In the genomic region with DNA sequence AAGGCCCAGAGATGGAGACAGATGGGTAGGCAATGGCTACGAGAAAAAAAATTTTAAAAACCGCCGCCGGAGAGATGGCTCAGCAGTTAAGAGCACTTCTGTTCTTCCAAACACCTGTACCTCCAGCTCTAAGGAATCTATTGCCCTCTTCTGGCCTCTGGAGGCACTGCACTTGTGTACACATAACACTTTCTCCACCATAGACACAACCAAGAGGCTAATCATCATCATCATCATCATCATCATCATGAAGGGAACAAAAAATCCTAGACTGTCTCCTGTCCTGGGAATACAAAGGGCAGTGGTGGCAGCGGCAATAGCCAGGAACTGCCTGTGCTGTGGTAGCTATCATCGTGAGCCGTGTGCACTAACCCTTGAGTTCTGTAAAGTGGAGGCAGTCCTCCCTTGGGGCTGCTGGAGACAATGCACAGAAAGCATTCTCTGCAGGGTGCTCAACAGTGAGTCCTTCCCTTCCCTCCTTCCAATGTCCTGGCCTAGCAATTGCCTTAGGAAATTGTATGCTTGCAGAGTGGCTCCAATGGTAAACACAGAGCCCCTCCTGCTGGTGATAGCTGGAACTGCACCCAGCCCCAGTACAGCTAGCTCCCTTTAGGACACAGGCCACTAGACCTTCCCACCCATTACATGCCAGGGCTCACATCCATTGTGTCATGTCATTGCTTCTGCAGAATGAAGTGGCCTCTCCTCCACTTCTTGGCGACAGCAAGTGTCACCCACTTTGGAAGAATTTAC, we compare ENCODE assay signal across 8 mouse cellular contexts. TPM values are rescaled to one million over a fixed set of nuclear protein-coding genes. Genes with fewer than 3 reads are reported as not detected.
DNase-seq lines count a peak whose midpoint lies in the region; ATAC-seq lines count a peak whose summit lies in the region.

No protein-coding gene starts in this region.

- H3K4me1 ChIP-seq in liver, embryonic 15.5 days (replicated peaks), result peaks cover 3% of the 10 kb centered on the region; the same call in 1 of the 2 replicates

- H3K27ac ChIP-seq in liver, embryonic 15.5 days (replicated peaks), result no peak overlapping the region

- intact Hi-C loops in gastrocnemius, postnatal 36 days (cut with DNase I), result loop anchor here (2.0 kb wide), 1 partner anchor 41 kb away; no protein-coding TSS in a partner anchor

- H3K9me3 ChIP-seq in liver, embryonic 15.5 days (replicated peaks), result no peaks in the 10 kb centered on the region

- peaks cover 35% of the 10 kb centered on the region for H3K36me3 ChIP-seq in liver, embryonic 15.5 days (replicated peaks)

- no peak overlapping the region for H3K4me3 ChIP-seq in liver, embryonic 15.5 days (replicated peaks)

- no peaks in the 10 kb centered on the region for H3K27me3 ChIP-seq in liver, embryonic 15.5 days

- 48% methylated on average over 8 of the region's 8 CpGs for WGBS in liver, embryonic 15.5 days (ENCODE audit: insufficient replicate concordance)

- H3K9ac ChIP-seq in liver, embryonic 15.5 days, result no peak overlapping the region

- ATAC-seq in liver, embryonic 15.5 days (ENCODE audit: insufficient read depth), result peak; percentile 54

- H3K4me2 ChIP-seq in liver, embryonic 15.5 days, result no peak overlapping the region

- peak; percentile 27 for DNase-seq in urinary bladder, adult 2 months (ENCODE audit: low spot score)
- DNase-seq in urinary bladder, postnatal 10 days (ENCODE audit: low spot score), result no peak
- DNase-seq in c-Kit-positive CD71-negative TER-119-negative erythroid progenitor cells, embryonic 14.5 days (ENCODE audit: low read depth), result peak; percentile 76
- DNase-seq in gastrocnemius, postnatal 36 days, result peak; percentile 56 to 58
- DNase-seq in kidney, postnatal 10 days, result peak; percentile 85
- DNase-seq in retina, postnatal 1 day, result peak; percentile 60
- DNase-seq in thymus, postnatal 4 days, result peak; percentile 92

RNA-seq across cellular contexts. Expression of a gene that starts 19.2 kb away (rescaled TPM):
- polyA plus RNA-seq in urinary bladder, adult 2 months (2012; rRNA removed), result 39.4 and 46.7 TPM in 2 replicates
- 10 to 100 TPM; 11.2 to 12.5 TPM for total RNA-seq in gastrocnemius, postnatal 36 days (2021)
- polyA plus RNA-seq in liver, embryonic 15.5 days (2015; fragmentation: Nextera tagmentation; extraction: Ambion mirVana), result 22.3 and 22.5 TPM in 2 replicates

RNA-seq across cellular contexts. Expression of a gene that starts 27.6 kb away (rescaled TPM):
- 5.0 and 7.6 TPM in 2 replicates for polyA plus RNA-seq in urinary bladder, adult 2 months (2012; rRNA removed)
- total RNA-seq in gastrocnemius, postnatal 36 days (2021), result under 1 TPM; 0.72 to 0.87 TPM
- polyA plus RNA-seq in liver, embryonic 15.5 days (2015; fragmentation: Nextera tagmentation; extraction: Ambion mirVana), result 2.8 and 3.4 TPM in 2 replicates

RNA-seq across cellular contexts. Expression of a gene that starts 55.7 kb away (rescaled TPM):
- 13.3 and 16.8 TPM in 2 replicates for polyA plus RNA-seq in urinary bladder, adult 2 months (2012; rRNA removed)
- total RNA-seq in gastrocnemius, postnatal 36 days (2021), result 10 to 100 TPM; 13.8 to 14.7 TPM
- 78.2 and 81.3 TPM in 2 replicates for polyA plus RNA-seq in liver, embryonic 15.5 days (2015; fragmentation: Nextera tagmentation; extraction: Ambion mirVana)
